ENCODE assay signal across 10 mouse cellular contexts in the genomic region with DNA sequence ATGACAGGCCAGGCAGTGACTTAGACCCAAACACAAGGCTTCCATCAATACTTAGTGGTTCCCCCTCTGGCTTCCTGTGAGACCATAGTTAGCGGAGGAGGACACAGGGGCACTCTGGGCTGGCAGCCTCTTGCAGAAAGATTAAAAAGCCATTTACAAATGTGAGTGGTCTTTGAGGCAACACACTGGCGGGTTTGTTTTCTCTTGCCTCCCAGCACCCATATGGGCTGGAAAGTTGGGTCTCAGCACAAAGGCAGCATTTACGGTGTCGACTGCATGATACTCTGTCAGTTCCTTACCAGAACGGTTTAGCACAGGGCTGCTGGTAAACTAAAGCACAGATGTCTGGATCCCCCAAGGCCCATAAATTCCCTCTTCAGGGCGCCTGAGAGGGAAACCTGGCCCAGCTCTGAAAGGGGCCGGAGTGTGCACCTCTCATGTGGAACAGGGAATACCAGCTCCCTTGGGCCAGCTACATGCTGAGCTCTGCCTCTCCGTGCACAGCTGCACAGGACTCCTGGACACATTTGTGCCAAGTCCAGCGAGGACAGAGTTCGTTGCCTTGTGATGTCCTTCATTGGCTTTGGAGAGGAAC.
DNase-seq lines count a peak whose midpoint lies in the region; ATAC-seq lines count a peak whose summit lies in the region.
"Had no signal": no experiment of that assay in that cellular context is flagged by ENCODE, and none has a peak within 500 bp of the region (broad histone marks: within the 10 kb centered on the region; RNA-seq: fewer than 3 reads in every experiment).

No protein-coding gene starts in this region.

- WGBS in hindbrain, embryonic 12.5 days: 73% methylated on average over 10 of the region's 10 CpGs
- WGBS in hindbrain, embryonic 11.5 days: 69% methylated on average over 10 of the region's 10 CpGs
- 23% methylated on average over 10 of the region's 10 CpGs for WGBS in limb, embryonic 13.5 days

- no peak overlapping the region for H3K4me3 ChIP-seq in hindbrain, embryonic 12.5 days
- no peak overlapping the region for H3K4me3 ChIP-seq in hindbrain, embryonic 11.5 days (ENCODE audit: low read depth, low read length)
- H3K4me3 ChIP-seq in limb, embryonic 13.5 days: no peak overlapping the region
- H3K4me3 ChIP-seq: intestine, embryonic 15.5 days had no signal

- H3K27ac ChIP-seq in hindbrain, embryonic 12.5 days: peak overlapping the region; percentile 74
- no peak overlapping the region for H3K27ac ChIP-seq in hindbrain, embryonic 11.5 days (ENCODE audit: low read depth, low read length)
- peak overlapping the region; percentile 88 for H3K27ac ChIP-seq in limb, embryonic 13.5 days
- H3K27ac ChIP-seq: intestine, embryonic 15.5 days had no signal

- no peaks in the 10 kb centered on the region for H3K36me3 ChIP-seq in hindbrain, embryonic 12.5 days
- no peaks in the 10 kb centered on the region for H3K36me3 ChIP-seq in hindbrain, embryonic 11.5 days (ENCODE audit: control insufficient read depth, insufficient read depth, low read length)
- H3K36me3 ChIP-seq in limb, embryonic 13.5 days: peaks cover 4% of the 10 kb centered on the region; the same call in 1 of the 2 replicates
- H3K36me3 ChIP-seq: intestine, embryonic 15.5 days had no signal

- no peak for ATAC-seq in hindbrain, embryonic 12.5 days (ENCODE audit: low FRiP score)
- no peak for ATAC-seq in hindbrain, embryonic 11.5 days (ENCODE audit: low FRiP score)
- peak; percentile 86 for ATAC-seq in limb, embryonic 13.5 days (ENCODE audit: low FRiP score, low read depth)
- ATAC-seq: intestine, embryonic 15.5 days; lung, postnatal 0 days had no signal

- H3K9me3 ChIP-seq in hindbrain, embryonic 12.5 days (replicated peaks): no peaks in the 10 kb centered on the region
- no peaks in the 10 kb centered on the region for H3K9me3 ChIP-seq in hindbrain, embryonic 11.5 days (ENCODE audit: control insufficient read depth, low read length)
- no peaks in the 10 kb centered on the region for H3K9me3 ChIP-seq in limb, embryonic 13.5 days
- H3K9me3 ChIP-seq: intestine, embryonic 15.5 days had no signal

- peaks cover 3% of the 10 kb centered on the region; the same call in 1 of the 2 replicates for H3K4me1 ChIP-seq in hindbrain, embryonic 12.5 days
- no peaks in the 10 kb centered on the region for H3K4me1 ChIP-seq in hindbrain, embryonic 11.5 days (replicated peaks; ENCODE audit: control insufficient read depth, insufficient read depth, low read length)
- peaks cover 79% of the 10 kb centered on the region for H3K4me1 ChIP-seq in limb, embryonic 13.5 days

- no peak overlapping the region for H3K9ac ChIP-seq in hindbrain, embryonic 12.5 days
- no peak overlapping the region for H3K9ac ChIP-seq in hindbrain, embryonic 11.5 days (ENCODE audit: low read depth, low read length)
- no peak overlapping the region for H3K9ac ChIP-seq in limb, embryonic 13.5 days
- H3K9ac ChIP-seq: intestine, embryonic 15.5 days had no signal

- no peaks in the 10 kb centered on the region for H3K27me3 ChIP-seq in hindbrain, embryonic 12.5 days
- H3K27me3 ChIP-seq in hindbrain, embryonic 11.5 days (ENCODE audit: control insufficient read depth, insufficient read depth, low read length): no peaks in the 10 kb centered on the region
- no peaks in the 10 kb centered on the region for H3K27me3 ChIP-seq in limb, embryonic 13.5 days
- H3K27me3 ChIP-seq: intestine, embryonic 15.5 days had no signal

- no peak overlapping the region for H3K4me2 ChIP-seq in hindbrain, embryonic 12.5 days (replicated peaks)
- H3K4me2 ChIP-seq in hindbrain, embryonic 11.5 days (replicated peaks; ENCODE audit: low read depth, low read length): no peak overlapping the region
- H3K4me2 ChIP-seq in limb, embryonic 13.5 days (replicated peaks): peak overlapping the region; percentile 41
- H3K4me2 ChIP-seq: intestine, embryonic 15.5 days had no signal

- DNase-seq in hindbrain, embryonic 11.5 days (ENCODE audit: low spot score): no peak
- DNase-seq in adipocyte (ENCODE audit: low spot score): peak; percentile 75
- peak; percentile 35 for DNase-seq in embryo, embryonic 11.5 days (ENCODE audit: low read depth, low spot score)
- DNase-seq in right cerebral cortex, adult 2 months (ENCODE audit: low spot score in 2 of 2): no peak
- DNase-seq in right cerebral cortex, postnatal 4 days: no peak
- DNase-seq: cerebellum, adult 2 months had no signal

Comparison
In these comparisons a context has a peak if more than half of its experiments do, and no peak if none do; other contexts are left out.
1. DNase-seq: peak in adipocyte (single experiment) and embryo, embryonic 11.5 days (single experiment); none in hindbrain, embryonic 11.5 days (single experiment), right cerebral cortex, adult 2 months (0 of 2) and right cerebral cortex, postnatal 4 days (single experiment).